Mouse (Mus musculus) urinary bladder, postnatal 14 days (tissue): ENCODE measurements around the gene Ap3b1.

Source experiments
- DNase-seq: peaks from one replicate; pipeline ENCODE4 v3.0.0; 2021; ENCODE audit warnings: low spot score

Ap3b1 gene

GRCm38 (mm10) chr13:94595289-94595688 lies 236.5 kb downstream of the Ap3b1 start:
- DNase-seq, result no peak

- no peak for DNase-seq
These were observed 237.1 kb downstream of the Ap3b1 start for GRCm38 (mm10) chr13:94595701-94596361.

- DNase-seq, result no peak
These were observed 237.8 kb downstream of the Ap3b1 start for GRCm38 (mm10) chr13:94596386-94597033.

- DNase-seq, result no peak
These were observed 241.0 kb downstream of the Ap3b1 start for GRCm38 (mm10) chr13:94599718-94600117.

- DNase-seq, result no peak
These were observed 248.5 kb downstream of the Ap3b1 start for GRCm38 (mm10) chr13:94607035-94607860.

GRCm38 (mm10) chr13:94607861-94608223 lies 249.1 kb downstream of the Ap3b1 start:
- DNase-seq, result no peak

GRCm38 (mm10) chr13:94608420-94608831 lies 249.7 kb downstream of the Ap3b1 start:
- DNase-seq, result no peak

- DNase-seq, result no peak
These were observed 250.2 kb downstream of the Ap3b1 start for GRCm38 (mm10) chr13:94608947-94609346.
